Mouse (Mus musculus) natural killer cell, adult 2 months (primary cell): ENCODE results near the gene Zfp704.

Experiments used
- DNase-seq, 2 experiments: peaks; one replicate each; pipeline ENCODE4 v3.0.0; 2022; ENCODE audit warnings: low spot score in 2 of 2

Gene Zfp704

GRCm38 (mm10) chr3:9609581-9610341 lies at the start of gene Zfp704:
Gene Zfp704 (minus strand): TSS chr3:9610085.
- DNase-seq: peak in 1 of 2 experiments; percentile 23

GRCm38 (mm10) chr3:9633036-9634005 lies 23.4 kb upstream of the Zfp704 start:
- no peak for DNase-seq

- no peak for DNase-seq
These were observed 20.1 kb upstream of the Zfp704 start for GRCm38 (mm10) chr3:9629951-9630350.

GRCm38 (mm10) chr3:9628041-9628440 lies 18.2 kb upstream of the Zfp704 start:
- DNase-seq: no peak

GRCm38 (mm10) chr3:9626149-9626548 lies 16.3 kb upstream of the Zfp704 start:
- DNase-seq: no peak

GRCm38 (mm10) chr3:9620611-9621010 lies 10.7 kb upstream of the Zfp704 start:
- DNase-seq: no peak

- no peak for DNase-seq
These were observed 9.8 kb upstream of the Zfp704 start for GRCm38 (mm10) chr3:9619562-9620275.

- DNase-seq: no peak
These were observed 7.2 kb upstream of the Zfp704 start for GRCm38 (mm10) chr3:9617101-9617500.

- no peak for DNase-seq
These were observed 4.8 kb upstream of the Zfp704 start for GRCm38 (mm10) chr3:9614676-9615075.

GRCm38 (mm10) chr3:9614011-9614410 lies 4.1 kb upstream of the Zfp704 start:
- no peak for DNase-seq

- DNase-seq: no peak
These were observed 1.3 kb upstream of the Zfp704 start for GRCm38 (mm10) chr3:9611226-9611625.

- no peak for DNase-seq
These were observed 541 bp upstream of the Zfp704 start for GRCm38 (mm10) chr3:9610426-9610825.

GRCm38 (mm10) chr3:9608906-9609580 lies 842 bp downstream of the Zfp704 start:
- peak in 1 of 2 experiments; percentile 12 for DNase-seq

GRCm38 (mm10) chr3:9608441-9608905 lies 1.4 kb downstream of the Zfp704 start:
- DNase-seq: peak in 1 of 2 experiments; percentile 9

- no peak for DNase-seq
These were observed 2.2 kb downstream of the Zfp704 start for GRCm38 (mm10) chr3:9607686-9608085.

GRCm38 (mm10) chr3:9605784-9606706 lies 3.8 kb downstream of the Zfp704 start:
- DNase-seq: no peak

GRCm38 (mm10) chr3:9604941-9605340 lies 4.9 kb downstream of the Zfp704 start:
- DNase-seq: no peak

- no peak for DNase-seq
These were observed 6.0 kb downstream of the Zfp704 start for GRCm38 (mm10) chr3:9603866-9604265.

GRCm38 (mm10) chr3:9600577-9600976 lies 9.3 kb downstream of the Zfp704 start:
- DNase-seq: no peak

- DNase-seq: no peak
These were observed 10.0 kb downstream of the Zfp704 start for GRCm38 (mm10) chr3:9599738-9600410.
